Mouse (Mus musculus) embryonic facial prominence, embryonic 10.5 days (tissue): Measurements from ENCODE around the gene Shisa2. TPM values are rescaled to one million over a fixed set of nuclear protein-coding genes. Genes with fewer than 3 reads are reported as not detected.
A peak's percentile ranks its signal among the peaks of the same experiment; 100 is the strongest.
"Not testable (repeated sequence)": the region's sequence is repeated elsewhere in the genome, so short reads cannot be mapped to it uniquely, and the experiment has no call there.

Source experiments
- DNase-seq: peaks from one replicate; pipeline ENCODE4 v3.0.0-alpha.2; 2017; ENCODE audit warnings: low spot score
- H3K27ac ChIP-seq: fragments of 300-500 bp; sonication (generic); replicated peaks from 2 replicates; pipeline ENCODE4 v1.5.1; 2016; ENCODE audit warnings: mild to moderate bottlenecking
- H3K27me3 ChIP-seq: fragments of 300-500 bp; sonication (generic); replicated peaks from 2 replicates; pipeline ENCODE4 v1.6.1; 2016; ENCODE audit warnings: low read depth, mild to moderate bottlenecking; ENCODE audit not compliant: poor library complexity, severe bottlenecking
- H3K36me3 ChIP-seq: fragments of 300-500 bp; sonication (generic); replicated peaks from 2 replicates; pipeline ENCODE4 v1.6.1; 2016; ENCODE audit warnings: mild to moderate bottlenecking, moderate library complexity
- H3K4me1 ChIP-seq: fragments of 300-500 bp; sonication (generic); 2 replicates; pipeline ENCODE4 v1.6.1; 2016
- H3K4me3 ChIP-seq: fragments of 300-500 bp; sonication (generic); 2 replicates; pipeline ENCODE4 v1.5.1; 2016; ENCODE audit warnings: mild to moderate bottlenecking, moderate library complexity
- H3K9me3 ChIP-seq: fragments of 300-500 bp; sonication (generic); 2 replicates; pipeline ENCODE4 v1.6.1; 2016; ENCODE audit warnings: mild to moderate bottlenecking
- WGBS: fragments of 180-500 bp; shearing (Covaris S2); methylation state at CpG from one replicate; pipeline ENCODE4 v1.1.7; 2016; 5-methylcytosine and 5-hydroxymethylcytosine counted together
- polyA plus RNA-seq: library from polyadenylated mRNA; unstranded; fragments of >200 nt; fragmentation: Nextera tagmentation; extraction: Ambion mirVana; gene quantifications from 2 replicates; pipeline ENCODE4 v1.2.1, GENCODE M21; 2016

The Shisa2 gene
- polyA plus RNA-seq, 1 experiment from 2014 or later: 26.1 TPM

GRCm38 (mm10) chr14:59612920-59613625, 12.0 kb upstream of the Shisa2 start:
- Histone ChIP-seq H3K36me3 (no peaks in the 10 kb centered on the region), H3K27me3 (peaks cover 7% of the 10 kb centered on the region), H3K4me1 (peaks cover 6% of the 10 kb centered on the region), H3K4me3 (no peak overlapping the region), H3K9me3 (no peaks in the 10 kb centered on the region), H3K27ac (no peak overlapping the region)
- WGBS: 54% methylated on average over 14 of the region's 14 CpGs
- peak; percentile 69 for DNase-seq

DNA sequence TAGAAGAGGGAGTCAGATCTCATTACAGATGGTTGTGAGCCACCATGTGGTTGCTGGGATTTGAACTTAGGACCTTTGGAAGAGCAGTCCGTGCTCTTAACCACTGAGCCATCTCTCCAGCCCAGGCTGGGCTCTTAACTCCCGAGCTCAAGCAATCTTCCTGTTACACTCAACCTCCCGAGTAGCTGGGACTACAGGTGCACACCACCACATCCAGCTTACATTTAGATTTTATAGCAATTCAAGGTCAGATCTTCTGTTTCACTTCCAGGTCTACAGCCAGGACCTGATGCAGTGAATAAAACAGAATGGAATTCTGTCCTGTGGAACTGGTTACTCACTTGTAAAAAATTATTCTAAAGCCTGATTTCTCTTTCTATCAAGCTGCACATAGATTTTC, 11.0 kb upstream of the Shisa2 start:
- H3K27me3 ChIP-seq: peaks cover 10% of the 10 kb centered on the region
- H3K27ac ChIP-seq, H3K9me3 ChIP-seq, DNase-seq, H3K4me1 ChIP-seq, H3K4me3 ChIP-seq, H3K36me3 ChIP-seq: not testable (repeated sequence)
- 76% methylated on average over 3 of the region's 3 CpGs for WGBS

DNA sequence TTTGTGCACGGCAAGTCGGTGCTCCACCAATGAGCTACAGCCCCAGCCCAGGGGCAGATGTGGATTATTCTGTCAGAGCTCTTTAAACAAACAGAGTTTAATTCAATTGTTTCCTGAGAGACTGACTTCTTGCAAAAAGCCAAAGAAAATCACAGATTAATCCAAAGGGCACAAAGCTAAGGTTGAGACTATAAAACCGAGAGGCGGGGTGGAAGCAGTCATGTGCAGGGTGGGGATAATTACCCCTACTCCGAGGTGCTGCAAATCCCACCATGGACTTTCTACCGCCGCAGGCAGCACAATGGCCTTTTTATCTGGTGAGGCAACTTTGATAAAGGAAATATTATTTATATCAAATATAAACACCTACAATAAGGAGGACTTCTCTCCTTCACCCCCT, 8.3 kb upstream of the Shisa2 start:
- no peaks in the 10 kb centered on the region for H3K36me3 ChIP-seq
- no peaks in the 10 kb centered on the region for H3K9me3 ChIP-seq
- no peak overlapping the region for H3K27ac ChIP-seq
- WGBS: 56% methylated on average over 7 of the region's 7 CpGs
- no peak for DNase-seq
- H3K27me3 ChIP-seq: peaks cover 20% of the 10 kb centered on the region
- H3K4me1 ChIP-seq: peaks cover 5% of the 10 kb centered on the region
- H3K4me3 ChIP-seq: no peak overlapping the region

- DNase-seq: no peak
- H3K4me3 ChIP-seq: peak overlapping the region; percentile 82; the same call in 1 of the 2 replicates
- H3K27ac ChIP-seq: no peak overlapping the region; the same call in 1 of the 2 replicates
- H3K9me3 ChIP-seq: no peaks in the 10 kb centered on the region
- peaks cover 68% of the 10 kb centered on the region for H3K27me3 ChIP-seq
- H3K36me3 ChIP-seq: peaks cover 2% of the 10 kb centered on the region
- H3K4me1 ChIP-seq: peaks cover 44% of the 10 kb centered on the region
- WGBS: 18% methylated on average over 9 of the region's 9 CpGs
Measured at GRCm38 (mm10) chr14:59624326-59624885, 702 bp upstream of the Shisa2 start.

DNA sequence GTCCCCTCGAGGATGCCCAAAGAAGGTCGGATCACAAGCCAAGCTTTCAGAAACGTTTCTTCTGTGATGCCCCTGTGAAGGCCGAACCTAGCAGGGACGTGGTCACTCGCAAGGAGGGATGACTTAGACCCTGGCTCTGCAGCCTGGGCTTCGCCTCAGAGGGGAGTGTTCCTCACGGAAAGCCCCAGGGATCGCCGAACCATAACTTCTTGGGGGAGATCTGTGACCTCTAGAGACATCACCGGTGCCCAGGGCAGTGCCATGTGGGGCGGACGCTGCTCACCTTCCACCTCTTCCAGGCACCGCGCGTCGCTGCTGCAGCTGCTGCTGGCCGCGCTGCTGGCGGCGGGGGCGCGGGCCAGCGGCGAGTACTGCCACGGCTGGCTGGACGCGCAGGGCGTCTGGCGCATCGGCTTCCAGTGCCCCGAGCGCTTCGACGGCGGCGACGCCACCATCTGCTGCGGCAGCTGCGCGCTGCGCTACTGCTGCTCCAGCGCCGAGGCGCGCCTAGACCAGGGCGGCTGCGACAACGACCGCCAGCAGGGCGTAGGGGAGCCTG, 777 bp downstream of the Shisa2 start:
- WGBS: under 1% methylated on average over 51 of the region's 51 CpGs
- H3K36me3 ChIP-seq: peaks cover 17% of the 10 kb centered on the region
- H3K27me3 ChIP-seq: peaks cover 70% of the 10 kb centered on the region
- peak overlapping the region; percentile 82 for H3K4me3 ChIP-seq
- H3K4me1 ChIP-seq: peaks cover 50% of the 10 kb centered on the region
- H3K9me3 ChIP-seq: no peaks in the 10 kb centered on the region
- peak overlapping the region; percentile 92 for H3K27ac ChIP-seq
- peak; percentile 78 for DNase-seq

GRCm38 (mm10) chr14:59626711-59627110, 1.6 kb downstream of the Shisa2 start:
- Histone ChIP-seq H3K9me3 (no peaks in the 10 kb centered on the region), H3K27me3 (peaks cover 67% of the 10 kb centered on the region), H3K4me1 (peaks cover 50% of the 10 kb centered on the region), H3K36me3 (peaks cover 24% of the 10 kb centered on the region), H3K4me3 (peak overlapping the region; percentile 82), H3K27ac (peak overlapping the region; percentile 92)
- DNase-seq: no peak
- 8% methylated on average over 8 of the region's 8 CpGs for WGBS

- Histone ChIP-seq H3K4me1 (peaks cover 50% of the 10 kb centered on the region), H3K36me3 (peaks cover 28% of the 10 kb centered on the region), H3K27me3 (peaks cover 62% of the 10 kb centered on the region), H3K27ac (peak overlapping the region; percentile 92), H3K9me3 (no peaks in the 10 kb centered on the region), H3K4me3 (peak overlapping the region; percentile 82)
- no peak for DNase-seq
- 11% methylated on average over 9 of the region's 9 CpGs for WGBS
Measured at GRCm38 (mm10) chr14:59627142-59627680, 2.1 kb downstream of the Shisa2 start.

- Histone ChIP-seq H3K27me3 (peaks cover 57% of the 10 kb centered on the region), H3K9me3 (no peaks in the 10 kb centered on the region), H3K27ac (0 out of 2 replicates have a peak overlapping the region, but pooled peaks have one; percentile 92), H3K4me3 (peak overlapping the region; percentile 82), H3K36me3 (peaks cover 34% of the 10 kb centered on the region), H3K4me1 (peaks cover 50% of the 10 kb centered on the region)
- 27% methylated on average over 7 of the region's 7 CpGs for WGBS
- peak; percentile 60 for DNase-seq
Measured at GRCm38 (mm10) chr14:59627823-59628222, 2.7 kb downstream of the Shisa2 start.

GRCm38 (mm10) chr14:59629308-59629707, 4.2 kb downstream of the Shisa2 start:
- H3K27ac ChIP-seq: no peak overlapping the region
- DNase-seq: no peak
- WGBS: 91% methylated on average over 15 of the region's 15 CpGs
- H3K27me3 ChIP-seq: peaks cover 49% of the 10 kb centered on the region
- peak overlapping the region; percentile 8; the same call in 1 of the 2 replicates for H3K4me3 ChIP-seq
- H3K4me1 ChIP-seq: peaks cover 46% of the 10 kb centered on the region
- H3K36me3 ChIP-seq: peaks cover 37% of the 10 kb centered on the region
- no peaks in the 10 kb centered on the region for H3K9me3 ChIP-seq

DNA sequence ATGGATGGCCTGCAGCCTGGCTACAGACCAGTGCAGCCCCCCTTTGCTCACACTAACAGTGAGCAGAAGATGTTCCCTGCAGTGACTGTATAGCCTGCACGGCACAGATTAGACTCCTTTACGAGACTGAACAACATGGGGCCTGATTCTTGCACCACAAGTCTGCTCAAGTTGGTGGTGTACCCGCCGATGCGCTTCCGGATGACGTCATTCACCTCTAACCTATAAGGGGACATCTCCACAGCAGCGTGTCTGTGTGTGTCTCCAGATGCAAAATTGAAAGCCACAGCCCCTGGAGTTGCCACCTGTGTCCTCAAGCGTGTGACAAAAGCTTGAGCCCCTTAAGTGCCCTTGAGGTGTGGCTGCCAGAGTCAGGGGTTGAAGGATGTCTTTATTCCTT, 5.0 kb downstream of the Shisa2 start:
- Histone ChIP-seq H3K27ac (no peak overlapping the region), H3K9me3 (no peaks in the 10 kb centered on the region), H3K4me3 (no peak overlapping the region), H3K27me3 (peaks cover 42% of the 10 kb centered on the region), H3K36me3 (peaks cover 37% of the 10 kb centered on the region), H3K4me1 (peaks cover 39% of the 10 kb centered on the region)
- DNase-seq: peak; percentile 7
- WGBS: 90% methylated on average over 9 of the region's 9 CpGs

GRCm38 (mm10) chr14:59632067-59632466, 7.0 kb downstream of the Shisa2 start:
- peaks cover 20% of the 10 kb centered on the region for H3K4me1 ChIP-seq
- H3K36me3 ChIP-seq: peaks cover 37% of the 10 kb centered on the region
- no peak for DNase-seq
- H3K4me3 ChIP-seq: no peak overlapping the region
- H3K9me3 ChIP-seq: no peaks in the 10 kb centered on the region
- 92% methylated on average over 6 of the region's 6 CpGs for WGBS
- no peak overlapping the region for H3K27ac ChIP-seq
- H3K27me3 ChIP-seq: peaks cover 29% of the 10 kb centered on the region

DNA sequence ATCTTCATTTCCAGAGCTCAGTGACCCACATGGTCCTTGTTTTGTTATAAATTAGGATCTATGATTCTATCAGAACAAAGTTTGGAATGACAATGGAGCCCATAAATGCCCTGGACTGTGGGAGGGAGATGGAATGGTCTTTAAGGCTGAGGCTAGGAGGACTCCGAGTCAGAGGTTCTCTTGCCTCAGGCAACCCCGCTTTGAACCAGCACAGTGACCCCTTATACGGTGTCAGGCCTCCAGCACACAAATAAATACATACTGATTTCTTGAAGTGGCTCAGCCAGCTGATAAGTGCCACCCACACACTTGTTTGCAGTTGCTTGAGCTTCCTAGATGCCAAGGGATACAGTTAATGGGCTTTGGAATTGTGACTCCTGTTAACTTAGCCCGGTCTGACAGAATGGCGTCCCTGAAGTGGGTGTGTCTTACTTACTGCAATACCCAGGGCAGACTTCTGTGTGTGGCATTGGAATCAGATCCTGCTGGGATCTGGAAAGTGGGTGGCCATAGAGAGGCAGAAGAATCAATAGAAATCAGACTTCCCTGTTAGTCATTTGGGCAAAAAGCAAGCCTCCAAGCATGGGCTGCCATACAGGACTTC, 8.3 kb downstream of the Shisa2 start:
- no peak for DNase-seq
- WGBS: 71% methylated on average over 5 of the region's 5 CpGs
- no peak overlapping the region for H3K4me3 ChIP-seq
- no peak overlapping the region for H3K27ac ChIP-seq
- peaks cover 27% of the 10 kb centered on the region for H3K27me3 ChIP-seq
- H3K9me3 ChIP-seq: no peaks in the 10 kb centered on the region
- H3K36me3 ChIP-seq: peaks cover 37% of the 10 kb centered on the region
- peaks cover 9% of the 10 kb centered on the region; the same call in 1 of the 2 replicates for H3K4me1 ChIP-seq
